Mouse (Mus musculus): Measurements from ENCODE around the gene Ccer2.

Ccer2 gene

GRCm38 (mm10) chr7:28749935-28750334 lies 6.0 kb upstream of the Ccer2 start:
- no peak for DNase-seq (ENCODE audit: low read depth)

GRCm38 (mm10) chr7:28758623-28759022 lies 2.6 kb downstream of the Ccer2 start:
- DNase-seq (ENCODE audit: low read depth) = no peak

- DNase-seq (ENCODE audit: low read depth) = no peak
These were observed 5.9 kb downstream of the Ccer2 start for GRCm38 (mm10) chr7:28761907-28762306.

- peak; percentile 35 for DNase-seq (ENCODE audit: low read depth)
These were observed 9.2 kb downstream of the Ccer2 start for GRCm38 (mm10) chr7:28765211-28765610.

- peak; percentile 98 for DNase-seq (ENCODE audit: low read depth)
These were observed 10.4 kb downstream of the Ccer2 start, which contains the start of gene Sirt2 for GRCm38 (mm10) chr7:28766173-28766879. TSS of gene Sirt2 (plus strand) at chr7:28766735.

- peak; percentile 24 for DNase-seq (ENCODE audit: low read depth)
These were observed 10.9 kb downstream of the Ccer2 start for GRCm38 (mm10) chr7:28766910-28767309.

- DNase-seq (ENCODE audit: low read depth) = no peak
These were observed 11.5 kb downstream of the Ccer2 start, which contains the start of gene Nfkbib for GRCm38 (mm10) chr7:28767462-28767965. TSS of gene Nfkbib (minus strand) at chr7:28767512.

GRCm38 (mm10) chr7:28769414-28769958 lies 13.5 kb downstream of the Ccer2 start:
- DNase-seq (ENCODE audit: low read depth) = no peak

GRCm38 (mm10) chr7:28770309-28770708 lies 14.3 kb downstream of the Ccer2 start:
- DNase-seq (ENCODE audit: low read depth) = no peak

GRCm38 (mm10) chr7:28771867-28772266 lies 15.9 kb downstream of the Ccer2 start:
- DNase-seq (ENCODE audit: low read depth) = no peak

- no peak for DNase-seq (ENCODE audit: low read depth)
These were observed 17.2 kb downstream of the Ccer2 start for GRCm38 (mm10) chr7:28773163-28773562.

GRCm38 (mm10) chr7:28774164-28774563 lies 18.2 kb downstream of the Ccer2 start:
- no peak for DNase-seq (ENCODE audit: low read depth)

GRCm38 (mm10) chr7:28775129-28775528 lies 19.2 kb downstream of the Ccer2 start:
- DNase-seq (ENCODE audit: low read depth) = no peak

GRCm38 (mm10) chr7:28778825-28779224 lies 22.9 kb downstream of the Ccer2 start:
- DNase-seq (ENCODE audit: low read depth) = no peak

GRCm38 (mm10) chr7:28780067-28780658 lies 24.2 kb downstream of the Ccer2 start:
- DNase-seq (ENCODE audit: low read depth) = peak; percentile 98

- DNase-seq (ENCODE audit: low read depth) = no peak
These were observed 24.9 kb downstream of the Ccer2 start for GRCm38 (mm10) chr7:28780857-28781256.

- no peak for DNase-seq (ENCODE audit: low read depth)
These were observed 25.3 kb downstream of the Ccer2 start for GRCm38 (mm10) chr7:28781261-28781663.

- DNase-seq (ENCODE audit: low read depth) = no peak
These were observed 29.2 kb downstream of the Ccer2 start for GRCm38 (mm10) chr7:28785161-28785560.

- no peak for DNase-seq (ENCODE audit: low read depth)
These were observed 31.9 kb downstream of the Ccer2 start for GRCm38 (mm10) chr7:28787884-28788283.

- no peak for DNase-seq (ENCODE audit: low read depth)
These were observed 32.6 kb downstream of the Ccer2 start, which contains the start of gene Rinl for GRCm38 (mm10) chr7:28788307-28789195. TSS of gene Rinl (plus strand) at chr7:28788969.

- peak; percentile 57 for DNase-seq (ENCODE audit: low read depth)
These were observed 33.3 kb downstream of the Ccer2 start for GRCm38 (mm10) chr7:28789235-28789634.
